Mouse (Mus musculus) spleen, postnatal 10 days (tissue): ENCODE data around the gene Ptpa.

Experiments
- DNase-seq, 2 experiments: peaks; one replicate each; pipeline ENCODE4 v3.0.0; 2021 to 2022; ENCODE audit warnings: low spot score in 2 of 2

The Ptpa gene

DNA sequence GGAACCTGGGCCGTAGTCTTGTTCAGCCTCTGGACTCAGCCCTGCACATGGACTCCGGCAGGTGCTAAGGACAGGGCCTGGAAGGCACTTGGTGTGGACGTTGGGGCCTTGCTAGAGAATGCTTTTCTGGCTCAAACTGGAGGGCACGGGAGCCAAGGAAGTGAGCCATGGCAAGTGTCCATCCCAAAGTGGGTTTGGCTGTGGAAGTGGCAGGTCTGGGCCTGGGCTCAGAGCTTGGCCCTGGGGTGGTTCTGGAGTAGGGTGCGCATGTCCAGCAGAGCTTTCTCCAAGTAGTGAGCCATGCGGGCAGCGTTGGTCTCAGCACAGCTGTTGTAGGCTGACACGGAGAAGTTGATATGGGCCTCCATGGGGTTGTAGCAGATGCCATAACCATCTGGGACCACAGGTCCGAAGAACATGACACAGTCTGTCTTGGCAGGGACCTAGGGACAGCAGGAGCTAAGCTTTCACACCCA, 13.4 kb upstream of the Ptpa start:
- no peak for DNase-seq

DNA sequence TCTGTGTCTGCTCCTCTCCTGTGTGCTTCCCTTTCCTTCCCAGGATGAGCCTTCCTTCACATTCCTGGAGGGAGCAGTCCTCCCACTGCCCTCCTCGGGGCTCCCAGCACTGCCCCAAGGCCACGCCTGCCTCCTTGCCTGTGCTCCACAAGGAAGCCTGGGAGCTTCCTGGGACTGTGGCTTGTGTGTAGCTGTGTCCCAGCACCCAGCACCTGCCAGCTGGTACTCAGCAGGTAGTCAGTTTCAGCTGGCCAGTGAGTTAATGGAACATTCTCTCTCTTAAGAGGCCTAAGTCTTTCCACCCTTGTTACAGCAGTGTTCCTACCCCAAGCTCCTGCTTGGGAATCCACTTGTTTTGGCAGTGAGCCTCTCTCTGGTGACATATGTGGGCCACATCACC, 13.0 kb upstream of the Ptpa start:
- no peak for DNase-seq

DNA sequence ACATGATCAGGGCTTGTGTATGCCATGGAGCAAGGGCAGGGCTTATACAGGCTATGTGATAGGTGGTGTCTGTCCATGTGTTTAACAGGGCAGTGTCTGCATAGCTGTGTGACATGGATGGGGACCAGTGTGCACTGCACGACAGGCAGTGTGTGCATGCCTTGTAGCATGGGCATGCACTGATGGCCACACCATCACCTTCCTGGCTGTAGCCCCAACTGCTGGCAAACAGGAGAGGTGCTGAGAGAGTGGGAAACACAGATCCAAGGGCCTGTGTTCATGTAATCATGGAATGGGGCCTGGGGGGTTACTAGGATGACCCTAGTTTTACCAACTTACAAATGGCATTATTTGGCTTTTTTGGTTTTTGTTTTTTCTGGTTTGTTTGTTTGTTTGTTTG, 12.0 kb upstream of the Ptpa start:
- DNase-seq = no peak

DNA sequence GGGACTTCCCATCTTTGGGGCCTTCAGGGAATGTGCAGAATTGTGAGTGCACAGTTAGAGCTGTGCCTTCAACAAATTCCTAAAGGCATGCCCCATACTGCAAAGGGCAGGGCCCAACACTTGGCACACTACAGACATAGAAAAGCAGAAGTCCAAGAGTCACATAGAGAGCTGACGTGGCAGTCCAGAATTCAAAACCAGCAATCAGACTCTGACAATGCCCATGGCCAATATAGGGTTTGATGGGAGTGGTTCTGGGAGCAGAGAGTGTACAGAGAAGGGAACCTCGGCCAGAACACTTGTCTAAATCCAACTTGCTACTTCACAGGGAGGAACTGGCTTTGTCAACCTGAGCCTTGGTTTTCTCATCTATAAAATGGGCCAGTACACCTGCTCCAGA, 8.6 kb upstream of the Ptpa start:
- no peak for DNase-seq

DNA sequence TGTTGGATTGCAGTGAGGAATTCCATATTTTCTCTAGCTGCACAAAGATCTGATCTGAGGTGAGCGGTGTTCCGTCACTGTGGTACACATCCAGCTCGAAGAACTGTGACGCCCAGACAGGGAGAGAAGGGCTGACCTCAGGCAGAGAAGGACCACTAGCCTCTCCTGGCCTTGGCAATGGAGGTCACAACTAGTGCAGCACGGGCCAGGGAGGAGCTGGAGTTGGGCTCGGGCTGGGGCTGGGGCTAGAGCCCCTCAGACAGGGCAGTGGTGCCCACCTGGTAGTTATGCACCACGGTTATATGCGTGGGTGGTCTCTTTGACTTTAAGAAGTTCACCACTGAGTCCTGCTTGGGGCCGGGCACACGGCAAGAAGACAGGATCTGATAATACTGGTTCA, 8.1 kb upstream of the Ptpa start:
- DNase-seq = no peak

DNA sequence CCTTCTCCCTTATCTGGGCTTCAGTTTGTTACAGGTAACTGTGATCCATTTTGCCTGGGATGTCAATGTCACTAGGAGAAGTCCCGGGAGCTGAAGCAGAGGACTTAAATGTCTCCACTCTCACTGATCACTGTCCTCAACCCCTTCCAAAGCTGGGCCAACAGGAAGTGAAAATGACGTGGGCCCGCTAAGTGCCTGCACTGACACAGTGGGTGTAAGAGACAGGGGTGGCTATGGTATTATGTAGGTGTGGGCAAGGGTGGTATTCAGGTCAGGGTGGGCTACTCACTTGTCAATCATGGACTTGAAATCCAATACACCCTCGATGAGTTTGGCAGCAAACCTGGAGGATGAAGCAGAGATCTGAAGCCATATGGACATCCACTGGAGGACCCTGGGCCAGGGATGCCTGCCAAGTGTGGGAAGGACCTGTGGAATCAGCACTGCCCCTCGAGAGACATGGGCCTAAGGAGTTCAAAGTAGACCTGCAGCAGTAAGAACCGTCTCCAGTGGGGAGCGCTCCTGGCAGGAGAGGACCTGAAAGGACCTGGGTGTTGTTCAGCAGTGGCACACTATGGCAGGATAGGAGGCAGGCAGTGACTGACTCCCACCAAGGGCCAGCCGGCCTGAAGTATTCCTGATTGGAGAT, 7.3 kb upstream of the Ptpa start:
- no peak for DNase-seq

DNA sequence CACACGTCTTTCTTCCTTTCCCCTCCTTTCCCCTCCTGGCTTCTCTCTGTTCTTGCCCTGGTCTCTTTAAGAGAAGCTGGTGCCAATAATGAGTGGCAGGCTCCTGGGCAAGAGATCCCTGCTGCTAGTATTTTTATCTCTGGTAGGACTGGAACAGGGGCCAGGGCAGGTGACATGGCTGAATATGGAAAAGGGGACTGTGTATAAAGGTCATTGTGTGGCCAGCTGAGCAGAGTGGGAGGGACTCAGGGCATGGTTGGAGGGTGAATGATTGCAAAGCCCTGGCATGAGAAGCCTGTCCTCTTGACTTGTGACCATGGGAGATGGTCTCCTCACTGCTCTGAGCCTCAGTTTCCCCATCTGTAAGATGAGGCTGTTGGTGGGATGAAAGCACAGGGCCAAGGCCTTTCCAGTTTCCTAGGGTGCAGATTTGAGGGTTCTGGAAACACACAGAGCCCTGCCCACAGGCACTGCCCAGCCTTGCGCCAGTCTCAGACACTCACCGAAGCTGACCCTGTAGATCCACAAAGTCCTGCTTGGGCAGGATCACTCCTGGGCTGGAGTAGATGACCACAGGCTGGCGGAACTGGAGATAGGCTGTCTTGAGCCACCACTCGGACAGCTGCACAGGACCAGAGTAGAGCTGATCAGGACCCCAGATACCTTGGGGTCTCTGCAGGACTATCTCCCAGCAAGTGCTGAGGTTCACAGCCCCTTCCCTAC, 6.2 kb upstream of the Ptpa start:
- DNase-seq = no peak

DNA sequence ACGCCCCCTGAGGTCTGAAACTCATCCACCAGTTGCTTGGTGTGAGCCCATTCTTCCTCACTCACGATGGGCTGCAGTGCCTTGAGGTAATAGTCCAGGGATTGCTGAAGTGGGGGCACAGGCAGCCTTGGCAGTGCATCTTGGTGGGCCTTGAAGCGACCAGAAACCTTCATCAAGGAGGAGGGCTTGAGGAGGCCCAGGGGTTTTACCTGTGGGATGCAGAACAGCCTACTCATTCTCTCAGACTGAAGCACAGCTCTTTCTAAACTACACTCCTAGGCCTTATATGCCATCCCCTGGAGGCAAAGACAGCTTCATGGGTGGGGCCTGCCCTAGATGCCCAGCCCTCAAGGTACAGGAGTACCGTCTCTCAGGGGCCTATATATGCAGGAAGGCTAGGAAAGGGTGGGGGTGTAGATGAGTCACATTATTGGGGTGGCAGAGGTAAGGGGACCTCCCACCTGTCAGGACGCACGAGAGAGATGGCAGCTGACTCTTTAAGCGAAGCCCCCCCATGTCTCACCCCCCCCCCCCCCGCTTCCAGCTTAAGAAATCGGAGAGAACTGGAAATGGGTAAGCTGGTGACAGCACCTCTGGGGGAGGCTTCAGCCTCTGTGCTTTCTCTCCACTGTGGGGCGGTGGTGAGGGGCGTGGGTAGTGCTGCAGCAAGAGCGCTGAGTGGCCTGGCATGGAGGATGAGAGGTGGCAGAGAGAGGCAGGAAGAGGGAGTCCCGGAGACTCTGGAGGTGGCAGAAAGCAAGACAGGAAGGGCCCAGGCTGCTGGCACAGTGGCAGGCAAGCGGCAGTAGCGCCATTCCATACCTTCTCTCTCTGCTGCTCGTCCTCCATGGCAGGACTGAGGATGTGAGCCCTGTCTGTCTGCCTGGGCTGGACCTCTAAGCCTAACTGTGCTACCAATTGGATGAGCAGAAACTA, 2.5 kb upstream of the Ptpa start:
- no peak for DNase-seq

DNA sequence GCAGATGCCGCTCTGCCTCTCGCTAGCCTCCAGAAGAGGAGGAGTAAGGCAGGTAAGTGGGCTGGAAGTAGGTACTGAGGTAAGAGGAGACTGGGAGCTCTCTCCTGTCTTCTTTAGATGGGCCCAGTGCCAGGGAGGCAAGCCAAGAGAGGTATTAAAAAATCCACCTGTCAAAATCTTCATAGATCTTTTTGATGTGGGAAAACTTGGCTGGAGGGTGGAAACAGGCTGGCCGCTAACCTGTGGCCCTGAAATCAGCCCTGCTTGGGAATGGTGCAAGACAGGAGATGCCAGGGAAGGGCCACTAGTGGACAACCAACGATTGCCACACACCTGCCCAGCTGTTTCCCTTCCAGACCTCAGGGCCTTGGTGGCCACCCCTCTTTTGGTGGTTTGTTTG, 1.7 kb upstream of the Ptpa start:
- no peak for DNase-seq

DNA sequence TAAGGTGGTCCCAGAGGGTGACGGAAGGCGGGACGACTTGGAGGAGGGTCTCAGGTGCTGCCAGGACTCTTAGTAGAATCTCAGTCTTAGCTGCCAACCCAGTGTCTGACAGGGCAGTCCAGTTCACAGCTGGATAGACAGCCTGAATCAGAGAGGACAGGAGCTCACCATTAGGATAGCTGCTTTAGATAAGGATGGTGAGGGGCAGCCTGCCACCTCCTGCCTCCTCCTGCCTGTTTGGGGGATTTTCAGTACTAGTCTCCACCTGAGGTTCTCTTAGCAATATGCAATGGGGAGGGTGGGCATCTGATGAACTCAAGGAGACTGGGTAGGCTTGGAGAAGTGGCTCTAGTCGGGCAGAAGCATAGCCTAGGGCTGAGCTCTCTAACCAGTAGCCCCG, 1.2 kb upstream of the Ptpa start:
- DNase-seq = no peak

DNA sequence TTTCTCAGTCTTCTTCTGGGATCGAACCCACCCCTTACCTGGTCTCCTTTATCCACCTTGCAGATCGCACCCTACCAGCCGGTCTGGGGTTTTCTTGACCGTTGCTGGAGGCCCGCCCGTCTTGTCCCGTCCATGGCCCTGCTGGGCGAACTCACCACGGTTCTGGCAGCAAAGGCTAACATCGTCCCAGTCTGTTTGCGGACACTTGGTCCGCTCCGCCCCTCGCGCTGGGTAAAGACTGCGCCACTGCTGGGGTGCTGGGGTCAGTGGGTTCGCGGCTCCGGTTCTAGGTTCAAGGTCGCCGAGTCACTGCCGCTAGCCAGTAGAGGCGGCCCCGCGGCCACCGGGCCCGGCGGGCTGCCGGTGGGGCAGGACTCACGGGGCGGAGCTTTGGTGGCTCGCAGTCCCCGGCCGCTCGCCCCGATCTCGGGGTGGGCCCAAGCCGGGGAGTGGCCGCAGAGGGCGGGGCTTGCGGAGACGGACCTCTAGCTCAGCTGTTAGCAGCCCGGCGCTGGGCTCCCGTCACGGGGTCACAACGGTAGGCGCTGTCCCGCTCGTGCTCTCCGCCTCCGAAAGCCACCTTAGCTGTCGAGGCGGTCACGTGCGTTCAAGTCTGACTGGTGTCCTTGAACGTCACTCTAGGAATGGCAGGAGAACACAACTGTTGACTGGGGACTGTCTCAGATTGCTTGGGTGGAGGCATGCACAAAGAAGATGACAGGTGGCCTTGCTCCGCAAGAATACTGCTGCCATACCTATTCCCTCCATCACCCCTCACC, 493 bp upstream of the Ptpa start, which contains the start of gene Crat:
Gene Crat (minus strand): TSS at position 657 of the 779 bp plus-strand sequence.
- DNase-seq = peak; percentile 92 to 93

DNA sequence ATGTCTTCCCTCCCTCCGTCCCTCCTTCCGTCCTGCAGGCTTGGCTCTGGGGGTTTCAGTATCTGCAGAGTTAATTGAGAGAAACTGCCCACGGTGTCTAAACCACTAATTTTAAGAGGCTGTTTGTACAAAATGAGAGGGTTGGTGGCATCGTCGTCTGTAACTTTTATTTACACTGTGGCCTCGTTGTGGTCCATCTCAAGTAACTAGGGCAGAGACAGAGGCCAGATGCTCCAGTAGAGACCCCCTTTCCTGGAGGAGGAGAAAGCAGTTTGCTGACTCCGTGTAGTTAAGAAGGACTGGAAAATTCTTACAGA, 768 bp downstream of the Ptpa start:
- DNase-seq = no peak

DNA sequence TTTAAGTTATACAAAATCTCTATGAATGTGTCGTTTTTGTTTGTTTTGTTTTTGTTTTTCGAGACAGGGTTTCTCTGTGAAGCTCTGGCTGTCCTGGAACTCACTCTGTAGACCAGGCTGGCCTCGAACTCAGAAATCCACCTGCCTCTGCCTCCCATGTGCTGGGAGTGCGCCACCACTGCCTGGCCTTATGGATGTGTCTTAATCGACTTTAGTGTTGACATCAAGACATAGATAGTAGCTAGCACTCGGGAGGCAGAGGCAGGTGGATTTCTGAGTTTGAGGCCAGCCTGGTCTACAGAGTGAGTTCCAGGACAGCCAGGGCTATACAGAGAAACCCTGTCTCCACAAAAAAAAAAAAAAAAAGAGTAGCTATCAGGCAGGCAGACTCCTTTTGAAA, 1.3 kb downstream of the Ptpa start:
- DNase-seq = peak; percentile 39 to 51

DNA sequence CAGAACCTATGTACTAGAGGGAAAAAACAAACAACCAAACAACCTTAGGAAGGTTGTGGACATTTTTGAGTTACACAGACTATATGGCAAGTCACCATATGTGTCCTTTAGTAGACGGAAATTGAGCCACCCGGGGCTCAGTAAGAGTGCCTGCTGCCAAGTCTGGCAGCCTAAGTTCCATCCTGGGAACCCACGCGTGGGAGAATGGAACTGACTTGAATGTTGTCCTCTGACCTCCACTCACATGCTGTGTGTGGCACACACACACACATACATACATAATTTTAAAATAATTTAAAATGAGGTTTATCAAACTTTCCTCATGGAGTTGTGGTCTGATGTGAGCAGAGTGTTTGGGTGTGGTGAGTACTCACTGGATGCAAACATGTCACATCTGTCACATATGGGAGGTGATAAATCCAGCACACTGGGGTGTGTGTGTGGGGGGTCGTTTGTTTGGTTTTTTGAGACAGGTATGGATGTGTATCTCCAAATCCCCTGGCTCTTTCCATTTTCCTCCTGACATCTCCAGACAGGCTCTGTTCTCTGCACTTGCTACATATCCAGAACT, 1.8 kb downstream of the Ptpa start:
- peak; percentile 46 to 55 for DNase-seq

DNA sequence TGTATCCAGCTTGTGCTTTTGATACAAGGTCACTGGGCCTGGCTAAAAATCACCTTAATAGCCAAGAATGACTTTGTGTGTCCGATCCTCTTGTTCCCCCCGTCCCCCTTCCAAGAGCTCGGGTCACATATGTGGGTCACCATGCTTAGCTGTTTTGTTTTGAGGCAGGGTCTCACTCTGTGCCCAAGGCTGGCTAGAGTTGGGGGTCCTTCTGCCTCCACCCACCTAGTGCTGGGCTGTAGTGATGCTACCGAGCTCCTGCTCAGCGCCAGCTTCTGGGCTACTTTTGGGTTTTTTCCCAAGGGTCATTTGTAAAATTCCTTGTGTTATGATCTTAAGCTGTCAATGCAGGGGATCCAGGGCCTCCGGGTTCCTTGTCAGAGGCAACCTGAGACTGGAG, 2.4 kb downstream of the Ptpa start:
- DNase-seq = peak in 1 of 2 experiments; percentile 29

DNA sequence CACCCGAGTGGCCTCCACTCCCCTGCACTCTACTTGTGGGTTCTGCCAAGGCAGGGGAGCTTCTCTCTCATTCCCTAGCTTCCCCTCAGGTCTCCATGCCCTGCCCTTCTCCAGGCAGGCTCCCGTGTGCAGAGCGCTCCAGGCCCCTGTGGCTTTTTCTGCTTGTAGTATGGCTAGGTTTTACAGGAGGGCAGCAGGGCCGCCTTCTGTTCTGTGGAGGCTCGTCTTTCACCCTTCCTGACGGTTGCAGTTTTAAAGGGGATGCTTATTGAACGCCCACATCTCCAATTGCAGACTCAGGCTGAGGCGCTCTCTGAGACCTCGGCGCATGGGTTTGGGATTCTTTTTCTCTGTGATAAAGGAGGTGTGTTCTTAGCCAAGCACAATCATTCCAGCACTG, 3.3 kb downstream of the Ptpa start:
- DNase-seq = peak in 1 of 2 experiments; percentile 38

DNA sequence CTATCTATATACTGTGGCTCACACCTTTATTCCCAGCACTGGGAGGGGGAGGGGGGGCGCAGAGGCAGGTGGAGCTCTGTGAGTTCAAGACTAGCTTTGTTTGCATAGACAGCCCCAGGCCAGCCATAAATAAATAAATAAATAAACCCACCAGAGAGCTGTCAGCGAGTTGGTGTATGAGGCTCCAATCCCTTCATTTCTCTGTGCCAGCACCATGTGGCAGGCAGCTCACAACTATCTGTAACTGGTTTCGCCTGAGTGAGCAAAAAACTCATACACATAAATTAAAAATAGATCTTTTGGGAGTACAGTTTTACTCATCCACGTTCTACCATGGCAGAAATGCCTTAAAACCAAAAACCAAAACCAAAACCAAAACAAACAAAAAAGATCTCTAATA, 5.6 kb downstream of the Ptpa start:
- DNase-seq = no peak

DNA sequence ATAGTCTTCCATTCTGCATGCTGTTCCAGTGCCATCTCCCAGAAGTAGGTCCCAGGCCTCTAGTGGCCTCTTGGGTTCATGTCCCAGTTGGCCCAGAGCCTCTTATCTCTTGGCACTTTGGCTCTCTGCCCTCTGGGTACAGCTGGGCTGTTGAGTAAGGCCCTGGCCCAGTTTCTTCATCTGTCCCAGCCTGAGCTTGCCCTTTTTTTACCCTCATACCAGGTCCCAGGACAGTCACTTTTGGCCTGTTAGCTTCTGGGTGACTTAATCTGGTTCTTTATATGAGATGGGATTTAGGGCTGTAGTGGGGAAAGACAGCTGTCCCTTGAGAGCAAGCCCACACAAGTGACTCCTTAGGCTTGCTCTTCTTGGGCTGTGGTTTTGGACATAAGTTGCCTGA, 13.3 kb downstream of the Ptpa start:
- no peak for DNase-seq

DNA sequence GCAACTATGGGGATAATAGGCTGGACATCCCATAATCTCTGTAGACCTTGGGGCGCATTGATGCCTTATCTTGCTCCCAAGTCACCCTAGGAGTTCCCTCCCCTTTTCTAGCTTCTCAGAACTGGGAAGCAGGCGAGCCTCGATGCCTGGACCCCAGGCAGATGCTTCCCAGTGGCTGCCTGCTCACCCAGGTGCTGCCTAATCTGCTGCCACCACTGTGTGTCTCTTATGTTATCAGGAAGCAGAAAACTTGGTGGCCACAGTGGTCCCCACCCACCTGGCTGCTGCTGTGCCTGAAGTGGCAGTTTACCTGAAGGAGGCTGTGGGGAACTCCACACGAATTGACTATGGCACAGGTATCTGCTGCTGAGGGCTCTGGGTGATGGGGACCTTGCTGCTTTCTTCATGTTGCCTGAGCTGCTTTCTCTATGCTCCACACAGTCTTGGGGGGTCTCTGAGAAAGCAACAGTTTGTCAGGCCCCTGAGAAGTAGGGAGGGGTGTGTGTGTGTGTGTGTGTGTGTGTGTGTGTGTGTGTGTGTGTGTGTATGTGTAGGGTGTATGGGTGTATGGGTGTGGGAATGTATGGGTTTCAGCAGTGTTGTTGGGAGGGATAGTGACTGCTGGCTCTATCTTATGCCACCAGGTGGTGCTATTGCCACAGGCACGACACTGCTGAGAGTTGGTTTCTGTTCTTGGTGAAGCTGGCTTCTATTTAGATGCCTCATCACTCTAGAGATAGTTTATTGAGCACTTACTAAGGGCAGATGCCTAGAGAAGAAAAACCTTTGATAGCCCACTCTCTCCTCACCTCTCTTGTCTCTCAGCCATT, 19.7 kb downstream of the Ptpa start:
- DNase-seq = peak; percentile 55 to 79

DNA sequence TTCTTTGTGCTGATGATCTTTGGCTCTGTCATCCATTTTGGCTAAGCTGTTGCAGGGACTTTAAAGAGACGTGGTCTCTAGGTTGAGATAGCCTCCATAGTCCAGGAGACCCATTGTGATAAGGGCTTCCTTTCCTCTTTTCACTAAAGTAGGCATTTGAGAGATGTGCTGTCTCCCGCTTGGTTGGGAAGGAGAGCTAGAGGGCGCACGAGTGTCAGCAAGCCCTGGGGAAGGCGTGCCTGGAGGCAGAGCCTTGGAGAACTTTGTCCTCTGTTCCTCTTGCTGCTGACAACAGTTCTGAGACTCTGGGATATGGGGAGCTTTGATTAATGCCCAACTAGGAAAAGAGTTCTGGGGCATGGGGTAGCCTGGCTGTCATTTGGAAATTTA, 20.3 kb downstream of the Ptpa start:
- no peak for DNase-seq

DNA sequence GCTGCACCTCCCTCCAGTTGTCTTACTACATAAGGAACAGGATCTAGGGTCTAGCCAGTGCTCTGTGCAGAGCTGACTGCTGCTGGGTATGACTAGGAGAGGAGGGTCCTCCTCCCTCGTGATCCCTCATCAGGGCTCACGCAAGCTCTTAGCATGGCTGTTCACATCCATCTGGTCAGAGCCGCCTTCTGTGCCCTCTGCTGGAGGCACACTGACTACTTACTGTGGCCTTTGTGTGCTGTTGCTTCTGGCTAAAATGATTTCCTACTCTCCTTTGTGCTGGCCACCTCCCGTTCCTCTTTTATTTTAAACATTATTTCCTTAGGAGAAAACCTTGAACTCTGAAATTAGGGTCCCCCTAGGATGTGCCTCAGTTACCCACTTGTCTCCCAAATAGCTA, 21.0 kb downstream of the Ptpa start:
- no peak for DNase-seq
